Mouse (Mus musculus) MEL (cell line): ENCODE results near the gene Hoxc5. TPM values are rescaled to one million over a fixed set of nuclear protein-coding genes. Genes with fewer than 3 reads are reported as not detected.

Source experiments
- DNase-seq: peaks from one replicate; pipeline ENCODE4 v3.0.0; 2011; ENCODE audit warnings: low read depth, low spot score
- H3K27ac ChIP-seq: 2 replicates; pipeline ENCODE4 v1.5.1; 2012; ENCODE audit warnings: low read depth, mild to moderate bottlenecking, control low read depth, low read length, moderate library complexity; ENCODE audit not compliant: control insufficient read depth
- H3K27me3 ChIP-seq, 2 experiments: fragments of 150-350 bp in 1 of 2; sonication (generic) in 1 of 2; 2 replicates each; pipeline ENCODE4 v1.6.1; 2012; ENCODE audit warnings: low read length in 2 of 2, mild to moderate bottlenecking in 2 of 2, improper control_type of control experiment in 1 of 2, moderate library complexity in 1 of 2; ENCODE audit not compliant: insufficient read depth in 2 of 2, control insufficient read depth in 1 of 2
- H3K36me3 ChIP-seq, 2 experiments: 2 replicates each; pipeline ENCODE4 v1.6.1; 2012 to 2014; ENCODE audit warnings: low read length in 2 of 2, improper control_type of control experiment in 1 of 2, inconsistent platforms in 1 of 2, mild to moderate bottlenecking in 1 of 2; ENCODE audit not compliant: insufficient read depth in 2 of 2, control insufficient read depth in 1 of 2
- H3K4me1 ChIP-seq, 2 experiments: fragments of 150-350 bp in 1 of 2; sonication (generic) in 1 of 2; 2 replicates each; pipeline ENCODE4 v1.6.1; 2012; ENCODE audit warnings: low read length in 2 of 2, improper control_type of control experiment in 1 of 2, mild to moderate bottlenecking in 1 of 2; ENCODE audit not compliant: insufficient read depth in 2 of 2, control insufficient read depth in 1 of 2
- H3K4me3 ChIP-seq, 2 experiments: fragments of 150-350 bp in 1 of 2; sonication (generic) in 1 of 2; 2 replicates each; pipeline ENCODE4 v1.5.1; 2012; ENCODE audit warnings: low read depth in 2 of 2, low read length in 2 of 2, mild to moderate bottlenecking in 2 of 2, moderate library complexity in 2 of 2, control low read depth in 1 of 2, improper control_type of control experiment in 1 of 2; ENCODE audit not compliant: control insufficient read depth in 1 of 2, insufficient read depth in 1 of 2
- H3K79me2 ChIP-seq: 2 replicates; pipeline ENCODE4 v1.6.1; 2012; ENCODE audit warnings: mild to moderate bottlenecking, low read length, moderate library complexity; ENCODE audit not compliant: control insufficient read depth, poor library complexity, insufficient read depth
- H3K9ac ChIP-seq: 2 replicates; pipeline ENCODE4 v1.6.1; 2012; ENCODE audit warnings: low read depth, mild to moderate bottlenecking, control low read depth, low read length, moderate library complexity; ENCODE audit not compliant: control insufficient read depth, poor library complexity, severe bottlenecking
- H3K9me3 ChIP-seq: fragments of 150-350 bp; sonication (generic); replicated peaks from 2 replicates; pipeline ENCODE4 v1.6.1; 2012; ENCODE audit warnings: mild to moderate bottlenecking, low read length, improper control_type of control experiment, moderate library complexity; ENCODE audit not compliant: insufficient read depth
- BHLHE40 ChIP-seq: IDR thresholded peaks from 2 replicates; pipeline ENCODE4 v1.6.1; 2012; ENCODE audit warnings: low read depth, mild to moderate bottlenecking, inconsistent platforms, low read length, improper control_type of control experiment, borderline replicate concordance
- CTCF ChIP-seq, 3 experiments: IDR thresholded peaks in 2 of 3; conservative IDR thresholded peaks in 1 of 3; 2 replicates each; pipeline ENCODE4 v1.5.1; 2011 to 2012; ENCODE audit warnings: low read length in 3 of 3, low read depth in 2 of 3, mild to moderate bottlenecking in 2 of 3, improper control_type of control experiment in 1 of 3, inconsistent platforms in 1 of 3, mixed read lengths in 1 of 3, moderate library complexity in 1 of 3; ENCODE audit not compliant: control insufficient read depth in 1 of 3, insufficient read depth in 1 of 3, poor library complexity in 1 of 3, severe bottlenecking in 1 of 3
- E2F4 ChIP-seq: IDR thresholded peaks from 2 replicates; pipeline ENCODE4 v1.6.1; 2011; ENCODE audit warnings: low read depth, low read length, improper control_type of control experiment, borderline replicate concordance
- ELF1 ChIP-seq: IDR thresholded peaks from 2 replicates; pipeline ENCODE4 v1.6.1; 2014; ENCODE audit warnings: low read depth, mild to moderate bottlenecking, inconsistent platforms, low read length, improper control_type of control experiment, moderate library complexity
- GABPA ChIP-seq: IDR thresholded peaks from 2 replicates; pipeline ENCODE4 v1.6.1; 2012; ENCODE audit warnings: low read depth, mild to moderate bottlenecking, inconsistent platforms, low read length, improper control_type of control experiment, moderate library complexity
- GATA1 ChIP-seq: IDR thresholded peaks from 2 replicates; pipeline ENCODE4 v1.6.1; 2011; ENCODE audit warnings: low read depth, low read length, improper control_type of control experiment
- KAT2A ChIP-seq: conservative IDR thresholded peaks from 2 replicates; pipeline ENCODE4 v1.6.1; 2012; ENCODE audit warnings: low read depth, low read length, improper control_type of control experiment, inconsistent platforms
- MAFK ChIP-seq: IDR thresholded peaks from 2 replicates; pipeline ENCODE4 v1.6.1; 2011; ENCODE audit warnings: low read depth, mild to moderate bottlenecking, low read length, improper control_type of control experiment, borderline replicate concordance
- MAZ ChIP-seq: IDR thresholded peaks from 2 replicates; pipeline ENCODE4 v1.6.1; 2012; ENCODE audit warnings: low read depth, mild to moderate bottlenecking, inconsistent platforms, low read length, improper control_type of control experiment
- NELFE ChIP-seq: IDR thresholded peaks from 2 replicates; pipeline ENCODE4 v1.6.1; 2011; ENCODE audit warnings: low read depth, low read length, improper control_type of control experiment
- POLR2A ChIP-seq, 2 experiments: IDR thresholded peaks; 2 replicates each; pipeline ENCODE4 v1.6.1; 2011 to 2012; ENCODE audit warnings: low read length in 2 of 2, mild to moderate bottlenecking in 2 of 2, control low read depth in 1 of 2, improper control_type of control experiment in 1 of 2, low read depth in 1 of 2, moderate library complexity in 1 of 2; ENCODE audit not compliant: control insufficient read depth in 1 of 2, insufficient read depth in 1 of 2, poor library complexity in 1 of 2
- POLR2AphosphoS5 ChIP-seq: IDR thresholded peaks from 2 replicates; pipeline ENCODE4 v1.6.1; 2012; ENCODE audit warnings: low read depth, borderline replicate concordance, mild to moderate bottlenecking, inconsistent platforms, low read length, moderate library complexity, mixed read lengths
- RAD21 ChIP-seq: IDR thresholded peaks from 2 replicates; pipeline ENCODE4 v1.6.1; 2011; ENCODE audit warnings: mild to moderate bottlenecking, low read depth, low read length, improper control_type of control experiment
- SIN3A ChIP-seq: IDR thresholded peaks from 2 replicates; pipeline ENCODE4 v1.6.1; 2012; ENCODE audit warnings: low read length, improper control_type of control experiment, inconsistent platforms
- SMC3 ChIP-seq: IDR thresholded peaks from 2 replicates; pipeline ENCODE4 v1.6.1; 2011; ENCODE audit warnings: low read depth, low read length, improper control_type of control experiment
- TAL1 ChIP-seq: IDR thresholded peaks from 2 replicates; pipeline ENCODE4 v1.6.1; 2012; ENCODE audit warnings: mild to moderate bottlenecking, inconsistent platforms, low read length, moderate library complexity, mixed read lengths
- TBP ChIP-seq: IDR thresholded peaks from 2 replicates; pipeline ENCODE4 v1.8.0; 2011; ENCODE audit warnings: low read depth, low read length, improper control_type of control experiment
- TCF12 ChIP-seq: IDR thresholded peaks from 2 replicates; pipeline ENCODE4 v1.6.1; 2014; ENCODE audit warnings: low read depth, mild to moderate bottlenecking, inconsistent platforms, low read length, improper control_type of control experiment, moderate library complexity
- USF1 ChIP-seq: IDR thresholded peaks from 2 replicates; pipeline ENCODE4 v1.6.1; 2014; ENCODE audit warnings: low read depth, mild to moderate bottlenecking, inconsistent platforms, low read length, improper control_type of control experiment, moderate library complexity
- USF2 ChIP-seq, 2 experiments: IDR thresholded peaks; 2 replicates each; pipeline ENCODE4 v1.6.1; 2011 to 2012; ENCODE audit warnings: improper control_type of control experiment in 2 of 2, low read length in 2 of 2, borderline replicate concordance in 1 of 2, inconsistent platforms in 1 of 2, low read depth in 1 of 2, mild to moderate bottlenecking in 1 of 2; ENCODE audit not compliant: insufficient read depth in 1 of 2
- polyA plus RNA-seq, 2 experiments: library from polyadenylated mRNA; stranded (reverse) in 1 of 2; unstranded in 1 of 2; fragments of >175 nt in 1 of 2; fragments of >200 nt in 1 of 2; gene quantifications; 2 replicates each; pipeline versions ENCODE4 v1.2.1 to v1.2.4; 2012; ENCODE audit warnings: low replicate concordance in 2 of 2, low read depth in 1 of 2; ENCODE audit not compliant: insufficient read length in 2 of 2, insufficient read depth in 1 of 2, missing spikeins in 1 of 2
- total RNA-seq: library from RNA; depleted of rRNA; stranded (reverse); fragments of 300-350 nt; gene quantifications from 2 replicates; pipeline ENCODE4 v1.2.3, GENCODE M21; 2012

The Hoxc5 gene
- total and polyA plus RNA-seq, 3 experiments, result 0.46 to 3.0 TPM; not detected in 1

DNA sequence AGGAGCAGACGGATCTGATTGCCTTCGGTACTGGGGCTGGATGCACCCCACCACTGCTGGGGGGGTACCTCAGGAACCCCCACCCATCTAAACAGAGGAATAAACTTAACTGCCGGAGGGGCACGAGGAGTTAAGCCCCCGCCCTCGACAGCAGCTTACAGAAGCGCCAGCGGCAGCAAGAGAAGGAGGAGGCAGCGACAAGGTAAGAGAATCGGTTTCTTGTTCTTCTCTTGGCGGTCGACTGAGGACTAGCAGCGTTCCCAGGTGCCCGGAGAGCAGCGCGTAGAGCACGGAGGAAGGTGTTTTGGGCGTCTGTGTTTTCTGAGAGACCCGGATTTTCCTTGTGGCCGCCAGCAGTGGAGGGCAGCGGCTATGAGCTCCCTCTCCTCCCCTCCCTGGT is 5.0 kb downstream of the Hoxc5 start:
- peaks cover 43% of the 10 kb centered on the region for H3K79me2 ChIP-seq
- TF ChIP-seq TAL1, result no peak
- TF ChIP-seq CTCF (IDR thresholded peaks at IDR 0.05 in 2 of 3, conservative IDR thresholded peaks at IDR 0.05 in 1 of 3; ENCODE audit: control insufficient read depth in 1 of 3, insufficient read depth in 1 of 3, low read depth in 2 of 3, low read length in 3 of 3, poor library complexity in 1 of 3, severe bottlenecking in 1 of 3), result no peak
- no peak for TF ChIP-seq USF2 (IDR thresholded peaks at IDR 0.05; ENCODE audit: borderline replicate concordance in 1 of 2, insufficient read depth in 1 of 2, low read depth in 1 of 2, low read length in 2 of 2)
- no peak for TF ChIP-seq TBP
- no peak for TF ChIP-seq NELFE
- no peak for TF ChIP-seq POLR2AphosphoS5
- no peak for TF ChIP-seq ELF1
- no peak for TF ChIP-seq MAZ
- no peak for TF ChIP-seq TCF12
- no peak for TF ChIP-seq KAT2A
- TF ChIP-seq USF1, result no peak
- TF ChIP-seq POLR2A (IDR thresholded peaks at IDR 0.05; ENCODE audit: control insufficient read depth in 1 of 2, insufficient read depth in 1 of 2, low read depth in 1 of 2, low read length in 2 of 2, poor library complexity in 1 of 2), result no peak
- TF ChIP-seq BHLHE40, result no peak
- no peak for TF ChIP-seq RAD21
- no peak for TF ChIP-seq MAFK
- no peak for TF ChIP-seq SMC3
- TF ChIP-seq E2F4, result no peak
- TF ChIP-seq GATA1, result no peak
- TF ChIP-seq SIN3A, result no peak

DNA sequence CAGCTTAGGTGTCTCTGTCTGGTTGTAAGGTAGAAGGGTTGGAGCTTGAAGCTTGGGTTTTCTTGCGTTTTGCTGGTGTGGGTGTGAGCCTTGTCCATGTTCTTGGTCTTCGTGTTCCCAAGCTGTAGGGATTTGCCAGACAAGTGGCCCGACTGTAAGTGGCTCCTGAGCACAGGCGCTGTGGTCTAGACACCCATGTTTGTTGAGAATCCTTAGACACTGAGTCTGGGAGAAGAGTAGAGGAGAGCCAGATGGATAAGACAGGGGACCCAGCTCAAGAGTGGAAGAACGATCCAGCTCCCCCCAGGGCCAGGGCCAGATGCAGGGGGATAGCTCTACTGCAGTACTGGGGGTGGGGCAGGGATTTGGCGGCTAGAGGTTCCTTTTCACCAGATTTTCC is 5.5 kb downstream of the Hoxc5 start:
- TF ChIP-seq GABPA (no peak), KAT2A (no peak), TAL1 (no peak), SIN3A (no peak)
- Histone ChIP-seq H3K4me1 (peaks cover 13 to 16% of the 10 kb centered on the region in 2 experiments), H3K9me3 (no peaks in the 10 kb centered on the region), H3K36me3 (peaks cover 0 to 19% of the 10 kb centered on the region in 2 experiments; a peak in 2 of 4 replicates), H3K9ac (no peak overlapping the region), H3K27ac (no peak overlapping the region), H3K4me3 (no peak overlapping the region), H3K79me2 (peaks cover 43% of the 10 kb centered on the region), H3K27me3 (no peaks in the 10 kb centered on the region)
- no peak for DNase-seq

More for the DNA sequence above, 5.0 kb downstream of the Hoxc5 start:
- peaks cover 0 to 18% of the 10 kb centered on the region in 2 experiments; a peak in 2 of 4 replicates for H3K36me3 ChIP-seq
- H3K27me3 ChIP-seq, result no peaks in the 10 kb centered on the region
- peaks cover 12 to 15% of the 10 kb centered on the region in 2 experiments for H3K4me1 ChIP-seq
- H3K27ac ChIP-seq, result no peak overlapping the region
- no peak overlapping the region for H3K9ac ChIP-seq
- H3K4me3 ChIP-seq, result no peak overlapping the region
- H3K9me3 ChIP-seq, result no peaks in the 10 kb centered on the region
- no peak for DNase-seq
